Mouse (Mus musculus) thymus, postnatal 25 days (tissue): Measurements from ENCODE around the gene Taf12.

Source experiments
- DNase-seq: peaks from one replicate; pipeline ENCODE4 v3.0.0; 2022

The Taf12 gene

GRCm38 (mm10) chr4:132274156-132274862 lies at the start of gene Taf12:
Gene Taf12, plus strand, starts transcription at chr4:132274375.
- peak; percentile 93 for DNase-seq

- DNase-seq, result no peak
These were observed 43.8 kb upstream of the Taf12 start for GRCm38 (mm10) chr4:132230422-132230821.

- DNase-seq, result no peak
These were observed 39.5 kb upstream of the Taf12 start for GRCm38 (mm10) chr4:132234710-132235109.

GRCm38 (mm10) chr4:132238356-132238755 lies 35.8 kb upstream of the Taf12 start:
- DNase-seq, result no peak

- DNase-seq, result no peak
These were observed 33.8 kb upstream of the Taf12 start for GRCm38 (mm10) chr4:132240367-132240766.

GRCm38 (mm10) chr4:132241208-132241607 lies 33.0 kb upstream of the Taf12 start:
- no peak for DNase-seq

GRCm38 (mm10) chr4:132245643-132246042 lies 28.5 kb upstream of the Taf12 start:
- no peak for DNase-seq

GRCm38 (mm10) chr4:132247451-132247997 lies 26.7 kb upstream of the Taf12 start:
- DNase-seq, result no peak

GRCm38 (mm10) chr4:132251596-132251995 lies 22.6 kb upstream of the Taf12 start:
- no peak for DNase-seq

- DNase-seq, result no peak
These were observed 21.0 kb upstream of the Taf12 start for GRCm38 (mm10) chr4:132253128-132253527.

GRCm38 (mm10) chr4:132253622-132254021 lies 20.6 kb upstream of the Taf12 start:
- no peak for DNase-seq

- no peak for DNase-seq
These were observed 19.2 kb upstream of the Taf12 start for GRCm38 (mm10) chr4:132254986-132255385.

GRCm38 (mm10) chr4:132256384-132256783 lies 17.8 kb upstream of the Taf12 start:
- DNase-seq, result no peak

GRCm38 (mm10) chr4:132259248-132259647 lies 14.9 kb upstream of the Taf12 start:
- no peak for DNase-seq

- peak; percentile 60 for DNase-seq
These were observed 13.5 kb upstream of the Taf12 start for GRCm38 (mm10) chr4:132260404-132261379.

GRCm38 (mm10) chr4:132261514-132262357 lies 12.4 kb upstream of the Taf12 start, which contains the start of gene Gmeb1:
Gene Gmeb1, minus strand, starts transcription at chr4:132261602.
- peak; percentile 81 for DNase-seq

GRCm38 (mm10) chr4:132262358-132262616 lies 11.9 kb upstream of the Taf12 start:
- no peak for DNase-seq

- no peak for DNase-seq
These were observed 10.9 kb upstream of the Taf12 start for GRCm38 (mm10) chr4:132263313-132263712.

GRCm38 (mm10) chr4:132266835-132267349 lies 7.3 kb upstream of the Taf12 start:
- DNase-seq, result no peak

- no peak for DNase-seq
These were observed 5.1 kb upstream of the Taf12 start for GRCm38 (mm10) chr4:132268871-132269739.

- DNase-seq, result peak; percentile 86
These were observed 4.2 kb upstream of the Taf12 start for GRCm38 (mm10) chr4:132269740-132270560.
